Mouse (Mus musculus) heart, postnatal 0 days (tissue): Measurements from ENCODE around the gene Abcc10. TPM values are rescaled to one million over a fixed set of nuclear protein-coding genes. Genes with fewer than 3 reads are reported as not detected.

Experiments used
- ATAC-seq: fragments of 200-750 bp; cut with Nextera tagmentation; 2 replicates; pipeline ENCODE4 v1.8.0; 2017; ENCODE audit warnings: low read depth, moderate number of reproducible peaks, moderate library complexity; ENCODE audit not compliant: insufficient read depth
- DNase-seq: peaks from one replicate; pipeline ENCODE4 v3.0.0-alpha.2; 2016; ENCODE audit warnings: low spot score
- H3K27ac ChIP-seq: fragments of 300-500 bp; sonication (generic); 2 replicates; pipeline ENCODE4 v1.5.1; 2014; ENCODE audit warnings: low read depth, mild to moderate bottlenecking
- H3K27me3 ChIP-seq: fragments of 300-500 bp; sonication (generic); 2 replicates; pipeline ENCODE4 v1.6.1; 2014; ENCODE audit warnings: low read length, mixed read lengths; ENCODE audit not compliant: control insufficient read depth, insufficient read depth
- H3K36me3 ChIP-seq: fragments of 300-500 bp; sonication (generic); replicated peaks from 2 replicates; pipeline ENCODE4 v1.6.1; 2014; ENCODE audit warnings: low read length, mixed read lengths; ENCODE audit not compliant: control insufficient read depth, insufficient read depth
- H3K4me1 ChIP-seq: fragments of 300-500 bp; sonication (generic); 2 replicates; pipeline ENCODE4 v1.6.1; 2014; ENCODE audit warnings: antibody characterized with exemption; ENCODE audit not compliant: control insufficient read depth, insufficient read depth
- H3K4me2 ChIP-seq: fragments of 300-500 bp; sonication (generic); 2 replicates; pipeline ENCODE4 v1.6.1; 2014; ENCODE audit warnings: low read depth, mild to moderate bottlenecking, low read length, moderate library complexity
- H3K4me3 ChIP-seq: fragments of 300-500 bp; sonication (generic); 2 replicates; pipeline ENCODE4 v1.5.1; 2014; ENCODE audit warnings: low read depth, low read length
- H3K9ac ChIP-seq: fragments of 300-500 bp; sonication (generic); replicated peaks from 2 replicates; pipeline ENCODE4 v1.6.1; 2014; ENCODE audit warnings: low read depth, low read length, mixed read lengths
- H3K9me3 ChIP-seq: fragments of 300-500 bp; sonication (generic); replicated peaks from 2 replicates; pipeline ENCODE4 v1.6.1; 2016; ENCODE audit warnings: low read length; ENCODE audit not compliant: control insufficient read depth
- CTCF ChIP-seq: IDR thresholded peaks from 2 replicates; pipeline ENCODE4 v1.5.1; 2016; ENCODE audit warnings: antibody characterized with exemption, control low read depth, low read depth
- EP300 ChIP-seq: IDR thresholded peaks from 2 replicates; pipeline ENCODE4 v1.6.1; 2016; ENCODE audit warnings: antibody characterized with exemption, low read depth
- WGBS: fragments of 180-500 bp; shearing (Covaris S2); extraction: QIAGEN DNeasy Blood & Tissue Kit; methylation state at CpG from one replicate; pipeline ENCODE4 v1.1.7; 2014; 5-methylcytosine and 5-hydroxymethylcytosine counted together
- polyA plus RNA-seq: library from polyadenylated mRNA; unstranded; fragments of >200 nt; fragmentation: Nextera tagmentation; extraction: Ambion mirVana; gene quantifications from 2 replicates; pipeline ENCODE4 v1.2.1, GENCODE M21; 2015
- total RNA-seq: library from RNA; depleted of rRNA; stranded (reverse); fragments of >200 nt; gene quantifications from 2 replicates; pipeline ENCODE4 v1.2.3, GENCODE M21; 2014; ENCODE audit warnings: low replicate concordance

Gene Abcc10
- total and polyA plus RNA-seq, 2 experiments from 2014 or later, result 4.1 to 5.8 TPM

- TF ChIP-seq EP300 (no peak), CTCF (no peak)
- Histone ChIP-seq H3K4me1 (peaks cover 13% of the 10 kb centered on the region), H3K9me3 (no peaks in the 10 kb centered on the region), H3K36me3 (peaks cover 25% of the 10 kb centered on the region), H3K4me3 (peak within 1 kb of the TSS; percentile 74), H3K4me2 (peak within 1 kb of the TSS; percentile 86), H3K9ac (peak within 1 kb of the TSS; percentile 72), H3K27ac (peak within 1 kb of the TSS; percentile 87), H3K27me3 (no peaks in the 10 kb centered on the region)
- ATAC-seq (peak; percentile 96), DNase-seq (peak; percentile 87)
- 1% methylated on average over 35 of the region's 37 CpGs for WGBS
These were observed 45.5 kb downstream of the Abcc10 start, which contains the start of gene Tjap1 for GRCm38 (mm10) chr17:46282483-46283123. TSS of gene Tjap1 (minus strand) at chr17:46283026.

- peaks cover 27% of the 10 kb centered on the region for H3K4me1 ChIP-seq
- H3K4me2 ChIP-seq, result no peak overlapping the region
- TF ChIP-seq EP300 (no peak), CTCF (no peak)
- H3K27me3 ChIP-seq, result no peaks in the 10 kb centered on the region
- ATAC-seq (no peak), DNase-seq (no peak)
- H3K9me3 ChIP-seq, result no peaks in the 10 kb centered on the region
- peaks cover 25% of the 10 kb centered on the region for H3K36me3 ChIP-seq
- 82% methylated on average over 12 of the region's 12 CpGs for WGBS
- H3K27ac ChIP-seq, result peak overlapping the region; percentile 60; the same call in 1 of the 2 replicates
- H3K4me3 ChIP-seq, result no peak overlapping the region
- H3K9ac ChIP-seq, result 0 out of 2 replicates have a peak overlapping the region, but pooled peaks have one; percentile 17
These were observed 50.0 kb downstream of the Abcc10 start for GRCm38 (mm10) chr17:46278011-46278765.

- no peak for TF ChIP-seq CTCF
- TF ChIP-seq EP300, result no peak
- Histone ChIP-seq H3K4me2 (no peak overlapping the region), H3K4me1 (peaks cover 27% of the 10 kb centered on the region), H3K27ac (peak overlapping the region; percentile 60), H3K9me3 (no peaks in the 10 kb centered on the region), H3K36me3 (peaks cover 25% of the 10 kb centered on the region), H3K27me3 (no peaks in the 10 kb centered on the region), H3K9ac (0 out of 2 replicates have a peak overlapping the region, but pooled peaks have one; percentile 23), H3K4me3 (no peak overlapping the region)
- ATAC-seq (no peak), DNase-seq (no peak)
- whole genome bisulfite sequencing, result 60% methylated on average over 4 of the region's 4 CpGs
These were observed 50.6 kb downstream of the Abcc10 start for GRCm38 (mm10) chr17:46277586-46277985.

- no peak for ATAC-seq
- H3K4me1 ChIP-seq, result peaks cover 15% of the 10 kb centered on the region
- WGBS, result 64% methylated on average over 10 of the region's 10 CpGs
These were observed 52.6 kb downstream of the Abcc10 start for GRCm38 (mm10) chr17:46275506-46275905.

GRCm38 (mm10) chr17:46275034-46275433 is 53.1 kb downstream of the Abcc10 start:
- no peak overlapping the region for H3K4me2 ChIP-seq
- no peak overlapping the region for H3K9ac ChIP-seq
- no peak overlapping the region for H3K27ac ChIP-seq
- no peak for TF ChIP-seq CTCF
- no peak for TF ChIP-seq EP300
- WGBS, result 85% methylated on average over 6 of the region's 6 CpGs
- DNase-seq, result no peak
- H3K27me3 ChIP-seq, result no peaks in the 10 kb centered on the region
- H3K4me3 ChIP-seq, result no peak overlapping the region
- peaks cover 18% of the 10 kb centered on the region for H3K4me1 ChIP-seq
- H3K36me3 ChIP-seq, result peaks cover 35% of the 10 kb centered on the region
- H3K9me3 ChIP-seq, result no peaks in the 10 kb centered on the region
- no peak for ATAC-seq

More at GRCm38 (mm10) chr17:46275506-46275905, 52.6 kb downstream of the Abcc10 start:
- Histone ChIP-seq H3K9me3 (no peaks in the 10 kb centered on the region), H3K36me3 (peaks cover 36% of the 10 kb centered on the region), H3K9ac (no peak overlapping the region), H3K4me3 (no peak overlapping the region), H3K27me3 (no peaks in the 10 kb centered on the region), H3K4me2 (no peak overlapping the region), H3K27ac (no peak overlapping the region)
- TF ChIP-seq EP300 (no peak), CTCF (no peak)
- no peak for DNase-seq
